Mouse (Mus musculus): ENCODE results near the gene Cox8b.

Gene Cox8b

GRCm38 (mm10) chr7:140900220-140900619 lies at the start of gene Cox8b:
Cox8b (minus strand) TSS chr7:140900446.
- DNase-seq (ENCODE audit: low spot score in 2 of 2), result no peak

GRCm38 (mm10) chr7:140949255-140949654 lies 49.0 kb upstream of the Cox8b start:
- DNase-seq (ENCODE audit: low spot score in 2 of 2), result no peak

- DNase-seq (ENCODE audit: low spot score in 2 of 2), result no peak
Measured at GRCm38 (mm10) chr7:140948161-140948560, 47.9 kb upstream of the Cox8b start.

- no peak for DNase-seq (ENCODE audit: low spot score in 2 of 2)
Measured at GRCm38 (mm10) chr7:140946980-140947379, 46.7 kb upstream of the Cox8b start.

GRCm38 (mm10) chr7:140946311-140946710 lies 46.1 kb upstream of the Cox8b start:
- no peak for DNase-seq (ENCODE audit: low spot score in 2 of 2)

GRCm38 (mm10) chr7:140945247-140945646 lies 45.0 kb upstream of the Cox8b start:
- no peak for DNase-seq (ENCODE audit: low spot score in 2 of 2)

- DNase-seq (ENCODE audit: low spot score in 2 of 2), result no peak
Measured at GRCm38 (mm10) chr7:140944236-140944635, 44.0 kb upstream of the Cox8b start.

- DNase-seq (ENCODE audit: low spot score in 2 of 2), result no peak
Measured at GRCm38 (mm10) chr7:140943356-140943755, 43.1 kb upstream of the Cox8b start.

- DNase-seq (ENCODE audit: low spot score in 2 of 2), result no peak
Measured at GRCm38 (mm10) chr7:140942811-140943210, 42.6 kb upstream of the Cox8b start.

GRCm38 (mm10) chr7:140942341-140942740 lies 42.1 kb upstream of the Cox8b start:
- no peak for DNase-seq (ENCODE audit: low spot score in 2 of 2)

GRCm38 (mm10) chr7:140941222-140942051 lies 41.2 kb upstream of the Cox8b start, which contains the start of gene Pgghg:
Pgghg (plus strand) TSS chr7:140941391.
- DNase-seq (ENCODE audit: low spot score in 2 of 2), result peak in 1 of 2 experiments; percentile 75

GRCm38 (mm10) chr7:140939669-140940171 lies 39.5 kb upstream of the Cox8b start:
- DNase-seq (ENCODE audit: low spot score in 2 of 2), result no peak

GRCm38 (mm10) chr7:140938896-140939295 lies 38.6 kb upstream of the Cox8b start:
- no peak for DNase-seq (ENCODE audit: low spot score in 2 of 2)

GRCm38 (mm10) chr7:140938436-140938835 lies 38.2 kb upstream of the Cox8b start:
- no peak for DNase-seq (ENCODE audit: low spot score in 2 of 2)

GRCm38 (mm10) chr7:140927181-140927580 lies 26.9 kb upstream of the Cox8b start:
- DNase-seq (ENCODE audit: low spot score in 2 of 2), result no peak

GRCm38 (mm10) chr7:140923070-140923775 lies 23.0 kb upstream of the Cox8b start:
- DNase-seq (ENCODE audit: low spot score in 2 of 2), result no peak

- peak in 1 of 2 experiments; percentile 61 for DNase-seq (ENCODE audit: low spot score in 2 of 2)
Measured at GRCm38 (mm10) chr7:140922398-140923069, 22.3 kb upstream of the Cox8b start.

GRCm38 (mm10) chr7:140921225-140921975 lies 21.2 kb upstream of the Cox8b start:
- no peak for DNase-seq (ENCODE audit: low spot score in 2 of 2)

GRCm38 (mm10) chr7:140920418-140921029 lies 20.3 kb upstream of the Cox8b start, which contains the start of gene Nlrp6:
Nlrp6 (plus strand) TSS chr7:140920902.
- no peak for DNase-seq (ENCODE audit: low spot score in 2 of 2)

GRCm38 (mm10) chr7:140919911-140920310 lies 19.7 kb upstream of the Cox8b start:
- no peak for DNase-seq (ENCODE audit: low spot score in 2 of 2)

All from cerebellum, postnatal 4 days (tissue).